Mouse (Mus musculus) hindbrain, embryonic 13.5 days (tissue): ENCODE results near the gene Krtap5-1. TPM values are rescaled to one million over a fixed set of nuclear protein-coding genes. Genes with fewer than 3 reads are reported as not detected.
A peak's percentile ranks its signal among the peaks of the same experiment; 100 is the strongest.
"Not testable (repeated sequence)": the region's sequence is repeated elsewhere in the genome, so short reads cannot be mapped to it uniquely, and the experiment has no call there.

Source experiments
- ATAC-seq: fragments of 200-750 bp; cut with Nextera tagmentation; 2 replicates; pipeline ENCODE4 v1.8.0; 2017; ENCODE audit warnings: moderate TSS enrichment; ENCODE audit not compliant: low FRiP score
- H3K27ac ChIP-seq: fragments of 300-500 bp; sonication (generic); 2 replicates; pipeline ENCODE4 v1.5.1; 2015; ENCODE audit warnings: inconsistent platforms, mild to moderate bottlenecking, moderate library complexity
- H3K27me3 ChIP-seq: fragments of 300-500 bp; sonication (generic); 2 replicates; pipeline ENCODE4 v1.6.1; 2015; ENCODE audit warnings: mild to moderate bottlenecking, inconsistent platforms
- H3K36me3 ChIP-seq: fragments of 300-500 bp; sonication (generic); 2 replicates; pipeline ENCODE4 v1.6.1; 2015; ENCODE audit warnings: mild to moderate bottlenecking, inconsistent platforms
- H3K4me1 ChIP-seq: fragments of 300-500 bp; sonication (generic); replicated peaks from 2 replicates; pipeline ENCODE4 v1.6.1; 2015; ENCODE audit warnings: inconsistent platforms
- H3K4me2 ChIP-seq: fragments of 300-500 bp; sonication (generic); 2 replicates; pipeline ENCODE4 v1.6.1; 2015; ENCODE audit warnings: inconsistent platforms, mild to moderate bottlenecking, moderate library complexity
- H3K4me3 ChIP-seq: fragments of 300-500 bp; sonication (generic); 2 replicates; pipeline ENCODE4 v1.5.1; 2015; ENCODE audit warnings: mild to moderate bottlenecking, inconsistent platforms
- H3K9ac ChIP-seq: fragments of 300-500 bp; sonication (generic); 2 replicates; pipeline ENCODE4 v1.6.1; 2015; ENCODE audit warnings: mild to moderate bottlenecking, inconsistent platforms
- H3K9me3 ChIP-seq: fragments of 300-500 bp; sonication (generic); 2 replicates; pipeline ENCODE4 v1.6.1; 2016; ENCODE audit warnings: inconsistent platforms
- WGBS: fragments of 180-500 bp; shearing (Covaris S2); methylation state at CpG from one replicate; pipeline ENCODE4 v1.1.7; 2015; 5-methylcytosine and 5-hydroxymethylcytosine counted together
- polyA plus RNA-seq: library from polyadenylated mRNA; unstranded; fragments of >200 nt; fragmentation: Nextera tagmentation; extraction: Ambion mirVana; gene quantifications from 2 replicates; pipeline ENCODE4 v1.2.1, GENCODE M21; 2015

The Krtap5-1 gene
- polyA plus RNA-seq, 1 experiment from 2014 or later: not detected

DNA sequence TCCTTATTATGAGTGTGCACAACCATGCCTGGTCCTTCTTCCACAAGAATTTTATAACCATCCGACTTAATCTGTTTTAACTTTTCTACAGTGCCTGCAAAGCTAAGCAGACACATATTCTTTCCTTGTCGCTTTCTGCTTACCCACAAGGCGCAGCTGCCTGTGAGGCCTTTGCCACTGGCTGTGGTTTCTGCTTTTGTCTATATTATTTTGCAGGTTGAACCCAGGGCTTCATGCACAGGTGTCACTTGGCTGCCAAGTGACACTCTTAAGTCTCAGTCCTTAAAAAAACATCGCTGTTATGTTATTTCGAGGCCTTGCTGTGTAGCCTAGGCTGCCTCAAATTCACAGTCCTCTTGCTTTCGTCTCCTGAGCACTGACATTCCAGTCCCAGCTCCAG is 25.7 kb upstream of the Krtap5-1 start:
- 96% methylated on average over 6 of the region's 6 CpGs for WGBS
- Histone ChIP-seq H3K27me3 (0 out of 2 replicates have a peak, but pooled peaks cover 3% of the 10 kb centered on the region), H3K4me1 (peaks cover 26% of the 10 kb centered on the region), H3K9me3 (no peaks in the 10 kb centered on the region), H3K36me3 (no peaks in the 10 kb centered on the region), H3K27ac (no peak overlapping the region), H3K9ac (no peak overlapping the region), H3K4me3 (no peak overlapping the region), H3K4me2 (no peak overlapping the region)
- no peak for ATAC-seq

DNA sequence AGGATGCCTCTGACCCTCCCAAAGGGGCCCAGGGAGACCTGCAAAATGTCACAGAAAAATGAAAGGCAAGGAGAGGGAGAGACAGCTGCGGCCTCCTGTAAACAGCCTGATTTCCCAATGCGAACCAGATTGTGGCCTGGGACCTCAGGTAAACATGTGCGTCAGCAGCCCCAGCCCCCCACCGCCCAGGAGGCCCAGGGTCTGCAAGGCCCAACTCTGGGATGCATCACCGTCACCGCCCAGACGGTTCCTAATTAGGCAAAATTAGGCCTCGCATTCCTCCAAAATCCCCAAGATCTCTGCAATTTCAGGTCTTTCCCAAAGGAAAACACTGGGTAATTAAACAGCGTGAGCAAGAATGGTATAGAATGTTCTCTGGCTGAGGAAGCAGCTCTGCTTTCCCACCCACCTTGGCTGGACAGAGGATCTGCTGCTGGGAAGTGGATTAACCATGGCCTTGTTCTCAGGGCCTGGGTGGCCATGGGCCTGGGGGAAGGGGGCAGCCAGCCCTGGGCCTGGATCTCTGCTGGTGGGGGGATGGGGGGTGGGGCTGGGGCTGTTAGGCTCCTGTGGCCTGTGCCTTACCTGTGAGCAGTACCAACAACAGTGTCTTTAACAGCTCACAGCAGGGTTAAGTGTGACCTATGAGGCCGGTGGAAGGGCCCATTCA is 24.9 kb upstream of the Krtap5-1 start:
- not testable (repeated sequence) for H3K4me3 ChIP-seq, H3K9ac ChIP-seq, H3K36me3 ChIP-seq, H3K4me2 ChIP-seq, H3K9me3 ChIP-seq, ATAC-seq, H3K27me3 ChIP-seq
- peak overlapping the region; percentile 40; the same call in 1 of the 2 replicates for H3K27ac ChIP-seq
- peaks cover 26% of the 10 kb centered on the region for H3K4me1 ChIP-seq
- WGBS: 50% methylated on average over 7 of the region's 10 CpGs

DNA sequence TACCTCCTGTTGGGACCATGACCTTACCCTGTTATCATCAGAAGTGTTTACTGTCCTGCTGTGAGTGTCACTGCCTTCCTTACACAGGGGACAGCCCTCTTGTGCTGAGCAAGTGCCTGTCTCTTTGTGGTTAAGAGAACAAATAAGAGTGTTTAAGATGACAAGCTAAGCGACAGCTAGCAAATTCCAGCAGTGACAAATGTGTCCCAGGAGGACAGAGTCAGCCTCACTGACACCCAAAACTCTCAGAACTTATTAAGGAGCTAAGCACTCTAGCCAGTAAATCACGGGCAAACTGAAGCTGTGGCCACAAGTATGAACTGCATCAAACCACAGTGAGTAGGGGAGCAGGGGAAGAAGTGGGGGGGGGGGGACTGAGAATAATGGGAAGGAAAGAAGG is 24.0 kb upstream of the Krtap5-1 start:
- H3K9me3 ChIP-seq: no peaks in the 10 kb centered on the region
- no peak overlapping the region for H3K4me2 ChIP-seq
- no peaks in the 10 kb centered on the region for H3K36me3 ChIP-seq
- 0 out of 2 replicates have a peak, but pooled peaks cover 3% of the 10 kb centered on the region for H3K27me3 ChIP-seq
- 0 out of 2 replicates have a peak overlapping the region, but pooled peaks have one; percentile 1 for H3K27ac ChIP-seq
- H3K4me3 ChIP-seq: no peak overlapping the region
- no peak for ATAC-seq
- 35% methylated on average over 2 of the region's 2 CpGs for WGBS
- H3K4me1 ChIP-seq: peaks cover 26% of the 10 kb centered on the region
- H3K9ac ChIP-seq: no peak overlapping the region

DNA sequence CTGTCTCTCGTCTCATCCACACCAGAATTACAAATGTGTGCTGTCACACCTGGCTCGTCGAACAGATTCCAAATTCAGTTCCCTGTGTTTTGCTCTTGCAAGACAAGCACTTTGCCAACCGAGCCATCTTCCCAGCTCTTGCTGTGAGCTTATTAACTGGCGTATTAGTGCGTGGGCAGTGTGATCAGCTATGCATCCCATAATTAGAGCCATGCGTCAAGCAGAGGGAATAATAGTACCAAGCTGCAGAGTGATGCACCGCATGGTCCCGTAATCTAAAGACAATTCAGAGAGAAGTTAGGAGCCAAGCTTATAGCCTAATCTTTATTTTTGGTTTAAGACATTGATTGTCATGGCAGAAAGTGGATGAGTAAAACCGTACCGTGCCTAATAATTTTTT is 22.2 kb upstream of the Krtap5-1 start:
- Histone ChIP-seq H3K9ac (no peak overlapping the region), H3K27ac (0 out of 2 replicates have a peak overlapping the region, but pooled peaks have one; percentile 45), H3K9me3 (no peaks in the 10 kb centered on the region)

DNA sequence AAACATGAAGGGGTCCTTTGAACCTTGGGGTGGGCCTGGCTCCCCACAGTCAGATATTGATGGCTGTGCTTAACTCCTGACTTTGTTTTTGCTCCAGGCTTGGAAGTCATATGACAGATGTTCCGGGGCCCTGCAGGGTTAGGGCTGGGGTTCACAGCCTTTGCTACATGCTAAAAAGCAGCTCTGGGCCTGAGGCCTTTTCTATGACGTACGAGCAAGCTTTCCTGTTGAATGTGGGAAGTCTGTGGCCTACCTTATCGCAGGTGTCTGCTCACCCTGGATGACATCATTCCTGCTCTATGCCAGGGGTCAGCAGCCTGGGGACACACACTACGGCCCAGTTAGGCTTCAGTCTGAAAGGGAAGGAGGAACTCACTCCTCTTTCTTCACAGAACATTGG is 20.3 kb upstream of the Krtap5-1 start:
- Histone ChIP-seq H3K4me3 (no peak overlapping the region), H3K27ac (no peak overlapping the region), H3K4me1 (peaks cover 38% of the 10 kb centered on the region), H3K9ac (no peak overlapping the region), H3K27me3 (0 out of 2 replicates have a peak, but pooled peaks cover 5% of the 10 kb centered on the region), H3K4me2 (no peak overlapping the region), H3K36me3 (no peaks in the 10 kb centered on the region), H3K9me3 (no peaks in the 10 kb centered on the region)
- WGBS: 80% methylated on average over 5 of the region's 5 CpGs
- no peak for ATAC-seq

More for the DNA sequence above, 22.2 kb upstream of the Krtap5-1 start:
- Histone ChIP-seq H3K4me1 (peaks cover 38% of the 10 kb centered on the region), H3K4me2 (no peak overlapping the region), H3K36me3 (no peaks in the 10 kb centered on the region), H3K4me3 (no peak overlapping the region), H3K27me3 (0 out of 2 replicates have a peak, but pooled peaks cover 5% of the 10 kb centered on the region)
- no peak for ATAC-seq
- 63% methylated on average over 11 of the region's 11 CpGs for WGBS

DNA sequence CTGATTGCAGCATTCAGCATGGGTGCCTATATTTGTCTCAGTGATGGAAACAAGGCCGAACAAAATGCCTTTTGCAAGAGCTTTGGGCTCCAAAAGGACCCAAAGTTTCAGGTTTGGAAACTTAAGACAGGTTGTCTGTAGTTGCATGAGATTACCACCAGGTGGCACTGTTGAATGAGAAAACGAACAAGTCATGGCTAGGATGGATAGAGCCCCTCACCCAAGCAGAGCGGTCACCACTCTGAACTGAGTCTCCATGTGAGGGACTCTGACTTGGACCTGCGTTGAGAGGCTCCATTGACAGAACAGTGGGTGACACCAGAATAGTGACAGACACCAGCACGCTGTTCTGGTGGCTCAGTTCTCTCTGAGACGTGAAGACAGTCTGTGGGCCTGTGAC is 19.6 kb upstream of the Krtap5-1 start:
- no peak overlapping the region for H3K27ac ChIP-seq
- H3K9ac ChIP-seq: no peak overlapping the region
- 0 out of 2 replicates have a peak, but pooled peaks cover 5% of the 10 kb centered on the region for H3K27me3 ChIP-seq
- no peak for ATAC-seq
- no peaks in the 10 kb centered on the region for H3K36me3 ChIP-seq
- H3K9me3 ChIP-seq: no peaks in the 10 kb centered on the region
- 45% methylated on average over 6 of the region's 6 CpGs for WGBS
- H3K4me3 ChIP-seq: no peak overlapping the region
- no peak overlapping the region for H3K4me2 ChIP-seq
- peaks cover 38% of the 10 kb centered on the region for H3K4me1 ChIP-seq

DNA sequence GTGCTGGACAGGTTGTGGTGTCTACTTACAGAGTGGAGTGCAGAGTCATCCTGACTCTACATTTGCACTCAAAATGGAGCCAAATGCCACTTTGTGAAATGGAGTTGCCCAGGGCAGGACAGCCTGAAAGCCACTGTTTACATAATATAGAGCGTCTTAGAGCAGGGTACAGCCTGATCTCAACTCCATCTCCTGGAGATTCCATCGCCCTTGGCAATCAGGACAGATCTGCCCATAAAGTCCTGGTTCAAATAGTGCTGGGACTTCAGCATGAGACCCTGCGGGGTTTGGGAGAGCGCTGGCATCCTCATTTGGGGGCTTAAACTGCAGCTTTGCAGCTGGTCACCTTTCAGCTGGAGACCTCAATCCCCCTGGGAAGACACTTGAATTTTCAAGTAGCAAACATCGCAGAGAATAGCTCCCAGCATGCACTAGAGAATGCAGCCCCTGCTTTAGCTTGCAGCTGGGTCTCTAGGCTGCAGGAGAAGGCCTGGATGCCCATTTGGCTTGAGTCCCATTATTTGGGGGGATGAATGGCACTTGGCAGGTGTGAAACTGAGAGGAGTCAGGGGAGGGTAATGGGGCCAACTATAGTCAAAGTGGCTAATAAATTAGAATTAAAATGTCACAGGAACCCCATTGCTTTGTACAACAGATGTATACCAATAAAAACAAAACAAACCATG is 17.8 kb upstream of the Krtap5-1 start:
- H3K9me3 ChIP-seq: no peaks in the 10 kb centered on the region
- no peak overlapping the region for H3K4me3 ChIP-seq
- H3K27ac ChIP-seq: no peak overlapping the region
- H3K4me1 ChIP-seq: peaks cover 22% of the 10 kb centered on the region
- no peak overlapping the region for H3K9ac ChIP-seq
- H3K27me3 ChIP-seq: 0 out of 2 replicates have a peak, but pooled peaks cover 2% of the 10 kb centered on the region
- ATAC-seq: 0 out of 2 replicates have a peak, but pooled peaks have one; percentile 36
- H3K36me3 ChIP-seq: no peaks in the 10 kb centered on the region
- WGBS: 34% methylated on average over 5 of the region's 5 CpGs
- H3K4me2 ChIP-seq: no peak overlapping the region

DNA sequence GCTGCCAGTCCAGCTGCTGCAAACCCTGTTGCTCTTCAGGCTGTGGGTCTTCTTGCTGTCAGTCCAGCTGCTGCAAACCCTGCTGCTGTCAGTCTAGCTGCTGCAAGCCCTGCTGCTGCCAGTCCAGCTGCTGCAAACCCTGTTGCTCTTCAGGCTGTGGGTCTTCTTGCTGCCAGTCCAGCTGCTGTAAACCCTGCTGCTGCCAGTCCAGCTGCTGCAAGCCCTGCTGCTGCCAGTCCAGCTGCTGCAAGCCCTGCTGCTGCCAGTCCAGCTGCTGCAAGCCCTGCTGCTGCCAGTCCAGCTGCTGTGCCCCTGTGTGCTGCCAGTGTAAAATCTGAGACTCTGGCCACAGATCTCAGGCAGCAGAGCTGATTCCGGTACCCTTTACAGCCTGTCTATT is 7.0 kb upstream of the Krtap5-1 start:
- not testable (repeated sequence) for H3K27ac ChIP-seq, H3K4me3 ChIP-seq, H3K9me3 ChIP-seq, H3K27me3 ChIP-seq, H3K4me2 ChIP-seq, ATAC-seq, H3K4me1 ChIP-seq, H3K9ac ChIP-seq, H3K36me3 ChIP-seq
- WGBS: 87% methylated on average over 1 of the region's 1 CpGs

DNA sequence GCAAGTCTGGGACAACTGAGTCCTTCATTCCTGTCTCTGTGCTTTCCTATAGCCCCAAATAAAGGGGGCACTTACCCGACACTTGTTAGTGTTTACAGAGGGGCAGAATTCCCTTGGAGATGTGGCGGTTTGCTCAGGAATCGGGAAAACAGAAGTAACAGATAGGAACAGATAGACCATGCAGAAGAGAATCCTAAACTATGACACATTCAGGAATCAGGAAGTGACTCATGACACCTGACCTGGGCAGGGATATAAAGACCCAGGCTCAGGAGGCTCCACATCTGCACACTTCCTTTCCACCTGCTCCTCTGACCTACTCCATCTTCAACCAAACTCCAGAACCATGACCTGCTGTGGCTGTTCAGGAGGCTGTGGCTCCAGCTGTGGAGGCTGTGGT is 6.3 kb upstream of the Krtap5-1 start, which contains the start of gene Krtap5-4:
TSS of gene Krtap5-4 (plus strand) at position 301 of the 400 bp plus-strand sequence.
- ATAC-seq: no peak
- Histone ChIP-seq H3K9ac (no peak within 1 kb of the TSS), H3K4me3 (no peak within 1 kb of the TSS), H3K27ac (no peak within 1 kb of the TSS), H3K4me1 (no peaks in the 10 kb centered on the region), H3K4me2 (no peak within 1 kb of the TSS), H3K27me3 (peaks cover 6% of the 10 kb centered on the region; the same call in 1 of the 2 replicates), H3K9me3 (no peaks in the 10 kb centered on the region), H3K36me3 (no peaks in the 10 kb centered on the region)
- 73% methylated on average over 3 of the region's 3 CpGs for WGBS

DNA sequence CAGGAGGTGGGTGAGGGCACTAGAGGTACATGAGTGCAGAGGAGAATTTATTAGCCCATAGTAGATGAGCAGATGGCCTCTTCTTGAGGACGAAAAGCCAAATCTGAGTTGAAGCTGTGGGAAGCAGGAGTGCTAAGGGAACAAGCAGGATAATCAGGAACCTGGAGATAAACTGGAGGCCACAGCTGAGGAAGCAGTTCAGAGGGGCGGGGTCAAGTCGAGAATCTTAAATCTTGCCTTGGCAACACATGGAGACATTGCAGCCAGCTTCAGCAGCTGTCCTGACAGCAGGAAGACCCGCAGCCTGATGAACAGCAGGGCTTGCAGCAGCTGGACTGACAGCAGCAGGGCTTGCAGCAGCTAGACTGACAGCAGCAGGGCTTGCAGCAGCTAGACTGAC is 810 bp downstream of the Krtap5-1 start:
- not testable (repeated sequence) for H3K9me3 ChIP-seq, H3K9ac ChIP-seq, H3K36me3 ChIP-seq, H3K4me2 ChIP-seq, H3K4me3 ChIP-seq, H3K4me1 ChIP-seq, H3K27ac ChIP-seq, H3K27me3 ChIP-seq, ATAC-seq
- WGBS: 48% methylated on average over 4 of the region's 4 CpGs

DNA sequence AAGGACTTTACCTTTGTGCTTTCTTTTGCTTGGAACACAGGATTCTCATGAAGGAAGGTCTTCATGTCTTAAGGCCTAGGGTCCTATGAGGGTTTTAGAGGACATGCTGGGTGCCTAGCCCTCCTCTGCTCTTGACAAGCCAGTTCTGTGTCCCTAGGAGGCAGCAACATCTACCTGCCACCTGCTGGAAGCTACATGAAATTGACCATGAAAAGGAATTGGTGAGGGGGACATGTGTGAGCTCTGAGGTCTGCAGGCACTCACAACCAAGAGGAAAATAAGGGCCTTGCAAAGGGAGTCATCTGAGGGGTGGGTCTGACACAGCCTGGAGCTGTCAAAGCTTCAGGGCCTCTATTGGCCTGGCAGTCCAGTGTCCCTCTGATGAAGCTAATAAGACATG is 1.5 kb downstream of the Krtap5-1 start:
- H3K4me2 ChIP-seq: no peak overlapping the region
- no peaks in the 10 kb centered on the region for H3K4me1 ChIP-seq
- no peak for ATAC-seq
- H3K4me3 ChIP-seq: no peak overlapping the region
- no peak overlapping the region for H3K9ac ChIP-seq
- H3K9me3 ChIP-seq: no peaks in the 10 kb centered on the region
- H3K27ac ChIP-seq: no peak overlapping the region
- H3K27me3 ChIP-seq: peaks cover 2% of the 10 kb centered on the region; the same call in 1 of the 2 replicates
- no peaks in the 10 kb centered on the region for H3K36me3 ChIP-seq

DNA sequence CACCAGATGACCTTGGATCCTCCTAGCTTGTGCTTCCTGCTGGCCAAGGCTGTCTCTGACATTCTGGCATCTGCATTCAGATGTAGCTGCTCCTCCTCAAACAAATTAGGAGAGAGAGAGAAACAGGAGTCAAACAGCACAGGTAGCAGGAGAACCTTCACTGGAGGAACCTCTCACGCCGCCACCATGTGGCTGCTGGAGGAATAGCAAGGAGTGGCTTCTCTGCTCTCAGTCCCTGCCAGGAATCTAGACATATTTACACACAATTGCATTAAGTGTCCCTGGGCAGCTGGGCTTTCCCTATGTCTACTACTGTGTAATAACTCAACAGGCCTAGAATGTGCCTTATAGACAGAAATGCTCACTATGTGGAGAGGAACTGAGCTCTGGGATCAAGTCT is 3.1 kb downstream of the Krtap5-1 start:
- not testable (repeated sequence) for H3K9ac ChIP-seq, H3K27ac ChIP-seq, H3K9me3 ChIP-seq, H3K4me2 ChIP-seq, H3K4me1 ChIP-seq, H3K4me3 ChIP-seq, ATAC-seq, H3K36me3 ChIP-seq, H3K27me3 ChIP-seq
- 0% methylated on average over 2 of the region's 2 CpGs for WGBS
